Mouse (Mus musculus) natural killer cell, adult 2 months (primary cell): ENCODE results near the gene Nav3.

Source experiments
- DNase-seq, 2 experiments: peaks; one replicate each; pipeline ENCODE4 v3.0.0; 2022; ENCODE audit warnings: low spot score in 2 of 2

Nav3 gene

GRCm38 (mm10) chr10:109920607-109921187 lies 535.3 kb downstream of the Nav3 start:
- DNase-seq, result no peak

- no peak for DNase-seq
Observed at GRCm38 (mm10) chr10:109919515-109919914, 536.5 kb downstream of the Nav3 start.

GRCm38 (mm10) chr10:109907206-109907605 lies 548.8 kb downstream of the Nav3 start:
- no peak for DNase-seq

GRCm38 (mm10) chr10:109906413-109906785 lies 549.6 kb downstream of the Nav3 start:
- no peak for DNase-seq

GRCm38 (mm10) chr10:109905649-109906412 lies 550.2 kb downstream of the Nav3 start:
- no peak for DNase-seq

- no peak for DNase-seq
Observed at GRCm38 (mm10) chr10:109904841-109905240, 551.2 kb downstream of the Nav3 start.

GRCm38 (mm10) chr10:109903701-109904555 lies 552.1 kb downstream of the Nav3 start:
- DNase-seq, result no peak

- no peak for DNase-seq
Observed at GRCm38 (mm10) chr10:109903241-109903640, 552.8 kb downstream of the Nav3 start.

GRCm38 (mm10) chr10:109889171-109889475 lies 566.9 kb downstream of the Nav3 start:
- DNase-seq, result no peak

- DNase-seq, result no peak
Observed at GRCm38 (mm10) chr10:109888355-109889170, 567.4 kb downstream of the Nav3 start.

GRCm38 (mm10) chr10:109887160-109887559 lies 568.8 kb downstream of the Nav3 start:
- DNase-seq, result no peak

GRCm38 (mm10) chr10:109876107-109876506 lies 579.9 kb downstream of the Nav3 start:
- no peak for DNase-seq

- no peak for DNase-seq
Observed at GRCm38 (mm10) chr10:109875312-109875830, 580.6 kb downstream of the Nav3 start.

GRCm38 (mm10) chr10:109874652-109875311 lies 581.2 kb downstream of the Nav3 start:
- no peak for DNase-seq

GRCm38 (mm10) chr10:109866063-109866462 lies 589.9 kb downstream of the Nav3 start:
- DNase-seq, result no peak

- no peak for DNase-seq
Observed at GRCm38 (mm10) chr10:109865391-109865790, 590.6 kb downstream of the Nav3 start.

- no peak for DNase-seq
Observed at GRCm38 (mm10) chr10:109864708-109865107, 591.3 kb downstream of the Nav3 start.

- DNase-seq, result no peak
Observed at GRCm38 (mm10) chr10:109861275-109861674, 594.7 kb downstream of the Nav3 start.

GRCm38 (mm10) chr10:109858568-109858967 lies 597.4 kb downstream of the Nav3 start:
- DNase-seq, result no peak

- no peak for DNase-seq
Observed at GRCm38 (mm10) chr10:109852392-109852791, 603.6 kb downstream of the Nav3 start.

GRCm38 (mm10) chr10:109847631-109848030 lies 608.4 kb downstream of the Nav3 start:
- DNase-seq, result no peak
